Mouse (Mus musculus) inflammation-experienced regulatory T-cells, adult 6 months (primary cell): ENCODE results near the gene Steap3. TPM values are rescaled to one million over a fixed set of nuclear protein-coding genes. Genes with fewer than 3 reads are reported as not detected.

Source experiments
- ATAC-seq: one replicate; pipeline ENCODE4 v1.8.0; 2017
- polyA plus RNA-seq, 3 experiments: library from polyadenylated mRNA; unstranded; fragments of 100-300 nt; shearing (Covaris generic); gene quantifications; one replicate each; pipeline ENCODE4 v1.2.1; 2017

Steap3 gene
- polyA plus RNA-seq, 3 experiments from 2014 or later: 1.5 TPM; not detected in 2

DNA sequence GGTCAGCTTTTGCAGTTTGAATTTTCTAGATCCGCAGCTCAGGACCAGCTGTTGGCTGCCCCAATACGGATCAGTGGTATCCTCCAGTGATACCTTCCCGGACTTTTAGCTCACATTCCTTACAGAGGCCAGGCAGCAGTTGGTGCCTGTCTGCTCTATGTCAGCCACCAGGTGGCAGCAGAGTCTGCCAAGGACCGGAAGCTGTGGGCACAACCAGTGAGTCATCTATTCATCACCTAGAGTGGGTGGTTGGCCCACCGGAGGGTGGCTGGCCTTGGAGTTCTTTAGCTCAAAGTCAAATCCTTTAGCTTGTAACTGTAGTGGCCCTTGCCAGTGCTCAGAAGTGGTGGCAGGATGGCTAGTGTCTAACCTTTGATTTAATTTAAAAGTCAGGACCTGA is 75.3 kb downstream of the Steap3 start:
- peak; percentile 95 for ATAC-seq

DNA sequence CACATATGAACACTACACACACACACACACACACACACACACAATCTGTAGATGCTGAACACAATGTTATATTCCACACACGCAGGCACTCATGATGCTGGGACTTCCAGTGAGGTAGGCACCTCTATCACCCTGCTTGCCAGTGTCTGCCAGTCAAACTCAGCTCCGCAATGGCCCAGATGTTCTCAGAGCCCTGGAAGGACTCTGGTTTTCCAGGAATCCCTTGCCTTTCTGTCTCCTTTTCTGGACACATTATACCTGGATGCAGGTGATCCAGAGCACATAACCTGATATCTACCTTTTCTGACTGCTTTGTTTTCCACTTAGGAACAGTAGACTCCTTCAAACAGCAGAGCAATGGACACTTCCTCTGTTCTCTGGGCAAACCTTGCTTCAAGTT is 75.8 kb downstream of the Steap3 start:
- ATAC-seq: no peak

DNA sequence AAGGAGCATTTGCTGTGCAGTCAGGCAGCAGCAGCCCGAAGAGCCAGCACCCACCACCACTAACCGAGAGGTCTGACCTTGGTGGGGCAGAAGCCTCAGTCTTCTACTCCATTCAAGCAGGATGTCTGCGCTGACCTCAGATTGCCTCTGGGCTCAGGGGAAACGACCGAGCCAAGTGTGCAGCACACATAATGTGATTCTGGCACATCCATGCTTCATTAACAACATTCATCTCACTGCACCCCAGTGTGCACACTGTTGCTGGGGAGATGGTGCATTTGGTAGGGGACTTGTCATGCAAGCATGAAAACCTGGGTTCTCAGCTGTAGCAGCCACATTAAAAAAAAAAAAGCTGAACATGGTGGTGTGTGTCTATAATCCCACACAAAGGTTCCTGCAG is 76.6 kb downstream of the Steap3 start:
- no peak for ATAC-seq

DNA sequence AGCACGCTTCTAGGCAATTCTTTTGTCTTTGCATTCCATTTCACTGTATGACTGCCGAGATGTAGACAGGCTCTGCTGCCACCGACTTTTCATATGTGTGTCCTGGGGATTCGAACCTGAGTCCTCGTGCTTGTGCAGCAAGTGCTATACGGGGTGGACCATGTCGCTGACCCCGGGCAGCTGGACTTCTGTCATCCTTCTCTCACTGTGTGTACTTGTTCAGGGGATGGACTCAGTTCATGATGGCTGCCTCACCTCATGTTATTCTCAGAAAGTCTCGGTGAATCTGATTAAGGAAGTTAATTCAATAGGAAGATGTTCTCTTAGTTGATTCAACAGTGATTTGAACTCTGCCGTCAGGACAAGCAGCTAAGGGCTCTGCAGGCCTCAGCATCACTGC is 78.9 kb downstream of the Steap3 start:
- ATAC-seq: no peak

DNA sequence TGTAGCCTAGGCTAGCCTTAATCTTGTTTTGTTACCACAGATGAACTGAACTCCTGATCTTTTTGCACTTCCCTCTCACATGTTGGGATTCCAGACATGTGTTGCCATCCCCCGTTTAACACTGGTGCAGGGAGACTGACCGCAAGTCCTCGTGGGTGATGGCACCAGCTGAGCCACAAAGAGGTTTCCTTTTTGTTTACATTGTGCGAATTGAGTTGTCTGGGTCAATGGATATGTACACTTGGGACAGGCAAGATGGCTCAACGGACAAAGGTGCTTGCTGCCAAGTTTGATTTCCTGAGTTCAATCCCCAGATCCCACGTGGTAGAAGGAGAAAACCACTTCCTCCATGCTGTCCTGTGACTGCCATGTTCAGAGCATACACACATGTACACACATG is 80.2 kb downstream of the Steap3 start:
- ATAC-seq: no peak

DNA sequence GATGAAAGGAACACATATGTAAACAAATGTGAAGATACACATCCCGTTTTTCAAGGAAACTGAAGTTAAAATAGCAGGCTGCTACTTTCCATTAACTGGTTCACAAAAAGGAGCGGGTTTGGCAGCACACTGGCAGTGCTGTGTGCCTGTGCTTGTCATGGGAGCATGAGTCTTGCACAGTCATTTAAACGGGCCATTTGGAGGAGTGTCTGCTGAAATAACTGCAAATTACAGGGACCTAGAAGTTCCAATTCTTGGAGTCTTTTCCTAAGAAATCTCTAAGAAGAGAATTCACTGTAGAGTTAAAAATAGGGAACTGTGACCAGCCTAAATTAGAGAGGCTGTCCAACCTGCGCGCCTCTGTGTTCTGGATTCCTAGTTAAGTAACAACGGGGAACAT is 81.6 kb downstream of the Steap3 start:
- no peak for ATAC-seq

DNA sequence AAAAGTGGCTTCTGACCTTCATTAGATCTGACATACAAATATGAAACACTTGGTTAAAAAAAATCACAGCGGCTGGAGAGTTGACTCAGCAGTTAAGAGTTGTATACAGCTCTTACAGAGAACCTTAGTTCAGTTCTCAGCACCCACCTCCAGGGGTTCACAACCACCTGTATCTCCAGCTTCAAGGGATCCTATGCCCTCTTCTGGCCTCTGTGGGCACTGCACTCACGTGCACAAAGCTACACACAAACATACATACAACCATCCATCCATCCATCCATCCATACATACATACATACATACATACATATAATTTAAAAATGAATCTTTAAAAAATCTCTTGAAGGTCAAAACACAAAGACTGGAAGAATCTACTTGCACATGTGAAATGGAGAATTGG is 82.2 kb downstream of the Steap3 start:
- no peak for ATAC-seq

DNA sequence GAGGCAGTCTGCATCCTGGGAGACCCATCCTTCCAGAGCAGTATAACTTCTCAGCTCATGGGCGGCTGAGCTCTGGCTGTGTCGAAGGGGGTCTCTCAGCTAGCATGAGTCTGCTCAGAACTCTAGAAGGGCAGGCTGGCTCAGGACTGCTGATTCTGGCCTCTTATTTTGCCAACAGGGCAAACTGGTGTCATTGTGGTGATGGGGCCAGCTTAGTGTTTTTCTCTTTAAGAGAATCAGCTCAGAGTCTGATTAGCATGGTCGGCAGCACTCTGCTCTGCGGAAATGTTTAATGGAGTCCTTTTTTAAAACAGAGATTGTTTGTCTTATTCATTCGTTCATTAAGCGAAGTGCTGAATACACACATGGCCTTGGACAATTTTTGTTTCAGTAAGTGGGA is 83.3 kb downstream of the Steap3 start:
- ATAC-seq: no peak

DNA sequence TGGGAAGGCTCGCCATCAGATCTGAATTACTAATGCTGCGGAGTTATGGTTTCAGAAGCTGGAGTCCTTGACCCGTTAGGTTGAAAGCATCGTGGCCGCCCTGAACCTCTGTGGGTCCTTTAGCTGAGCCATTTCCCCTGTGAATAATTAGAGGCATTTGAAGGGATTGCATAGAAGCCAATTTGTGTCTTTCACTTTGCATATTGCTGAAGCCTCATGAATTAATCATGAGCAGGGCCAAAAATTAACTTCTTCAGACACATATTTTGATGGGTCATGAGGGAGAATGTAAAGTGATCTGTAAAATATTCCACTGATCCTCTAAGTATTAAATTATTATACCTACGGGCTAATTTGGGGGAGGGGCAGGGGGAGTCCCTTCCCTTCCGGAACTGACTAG is 85.4 kb downstream of the Steap3 start:
- ATAC-seq: no peak

DNA sequence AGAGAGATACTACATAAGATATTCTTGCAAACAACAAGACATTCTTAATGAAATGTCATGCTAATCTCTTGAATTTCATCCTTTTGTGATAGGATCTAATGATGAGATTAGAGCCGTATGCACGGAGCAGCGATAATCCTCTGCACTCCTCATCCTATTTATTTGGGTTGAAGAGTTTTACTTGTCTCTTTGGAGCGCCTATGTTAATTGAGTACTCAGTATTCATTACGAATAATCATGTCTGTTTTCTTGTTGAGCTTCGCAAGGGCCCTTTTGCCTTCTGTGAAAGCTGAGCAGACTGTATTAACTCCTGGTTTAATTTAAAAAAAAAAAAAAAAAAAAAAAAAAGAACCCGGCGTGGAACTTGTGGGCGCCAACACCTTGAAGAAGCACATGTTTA is 85.8 kb downstream of the Steap3 start:
- no peak for ATAC-seq

DNA sequence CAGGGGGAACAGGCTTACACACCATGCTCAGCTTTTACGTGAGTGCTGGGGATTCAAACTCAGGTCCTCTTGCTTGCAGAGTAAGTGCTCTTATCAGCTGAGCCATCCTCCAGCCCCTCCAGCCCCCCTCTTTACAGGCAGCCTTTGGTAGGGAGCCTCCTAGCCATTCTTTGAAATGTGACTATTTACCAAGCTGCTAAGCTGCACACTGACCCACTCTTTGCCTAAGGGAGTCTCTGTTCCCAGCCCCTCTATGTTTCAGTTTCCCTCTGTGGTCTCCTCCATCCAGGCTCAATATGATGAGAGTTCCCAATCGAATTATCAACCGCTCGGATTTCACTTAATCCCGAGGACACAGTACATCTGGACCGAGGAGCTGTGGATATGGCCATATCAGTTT is 86.3 kb downstream of the Steap3 start:
- no peak for ATAC-seq

DNA sequence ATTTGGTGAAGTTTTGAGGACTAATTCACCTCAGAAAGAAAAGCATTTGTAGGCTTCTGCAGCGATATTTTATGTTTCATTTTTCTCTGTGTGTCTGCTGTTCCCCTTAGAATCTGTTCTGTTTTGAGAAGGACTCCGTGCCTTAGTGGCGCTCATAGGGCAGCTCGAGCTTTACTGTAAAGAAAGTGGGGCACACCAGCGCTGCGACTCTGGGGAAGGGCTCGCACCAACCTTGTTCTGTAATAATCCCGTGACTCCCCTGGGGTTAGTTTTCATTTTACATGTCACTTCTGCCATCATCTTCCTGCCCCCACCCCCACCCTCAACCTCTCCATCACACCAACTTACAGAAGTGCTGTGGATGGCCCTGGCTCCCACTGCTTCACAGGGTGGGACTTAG is 95.4 kb downstream of the Steap3 start:
- ATAC-seq: no peak

DNA sequence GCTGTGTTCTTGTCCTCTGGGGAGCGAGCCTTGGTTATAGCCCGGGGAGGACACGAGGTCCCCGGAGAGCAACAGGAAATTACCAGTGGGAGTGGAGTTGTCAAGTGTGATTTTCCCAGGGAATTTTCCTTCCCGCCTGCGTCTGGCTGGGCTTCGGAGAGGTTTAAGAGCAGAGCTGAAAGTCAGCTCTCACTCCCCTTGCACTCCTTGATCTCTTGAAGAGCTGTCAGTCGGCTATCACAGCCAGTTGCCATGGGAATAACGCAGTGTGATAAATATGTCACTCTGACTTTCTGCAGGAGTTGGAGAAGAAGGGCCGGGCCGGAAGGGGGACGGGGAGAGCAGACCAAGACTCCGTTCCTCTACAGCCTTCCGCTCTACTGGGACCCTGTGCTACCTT is 96.2 kb downstream of the Steap3 start:
- no peak for ATAC-seq

DNA sequence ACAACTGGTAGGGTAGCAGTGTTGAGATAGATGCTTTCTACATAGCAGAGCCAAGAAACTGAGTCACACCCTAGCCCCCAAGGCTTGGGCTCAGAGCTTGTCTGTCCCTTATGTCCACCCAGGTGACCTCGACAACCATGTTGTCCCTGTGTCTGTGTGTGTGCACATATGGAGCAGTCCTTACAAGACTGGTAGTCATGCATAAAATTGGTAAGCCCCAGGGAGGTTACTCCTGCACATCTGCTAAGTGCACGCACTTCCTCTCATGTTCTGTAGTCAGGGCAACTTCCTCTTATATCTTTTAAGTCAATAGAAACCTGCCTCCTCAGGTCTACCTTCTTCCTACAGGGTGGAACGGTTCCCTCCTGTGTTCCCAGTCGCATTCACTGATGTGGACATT is 97.5 kb downstream of the Steap3 start:
- ATAC-seq: no peak

DNA sequence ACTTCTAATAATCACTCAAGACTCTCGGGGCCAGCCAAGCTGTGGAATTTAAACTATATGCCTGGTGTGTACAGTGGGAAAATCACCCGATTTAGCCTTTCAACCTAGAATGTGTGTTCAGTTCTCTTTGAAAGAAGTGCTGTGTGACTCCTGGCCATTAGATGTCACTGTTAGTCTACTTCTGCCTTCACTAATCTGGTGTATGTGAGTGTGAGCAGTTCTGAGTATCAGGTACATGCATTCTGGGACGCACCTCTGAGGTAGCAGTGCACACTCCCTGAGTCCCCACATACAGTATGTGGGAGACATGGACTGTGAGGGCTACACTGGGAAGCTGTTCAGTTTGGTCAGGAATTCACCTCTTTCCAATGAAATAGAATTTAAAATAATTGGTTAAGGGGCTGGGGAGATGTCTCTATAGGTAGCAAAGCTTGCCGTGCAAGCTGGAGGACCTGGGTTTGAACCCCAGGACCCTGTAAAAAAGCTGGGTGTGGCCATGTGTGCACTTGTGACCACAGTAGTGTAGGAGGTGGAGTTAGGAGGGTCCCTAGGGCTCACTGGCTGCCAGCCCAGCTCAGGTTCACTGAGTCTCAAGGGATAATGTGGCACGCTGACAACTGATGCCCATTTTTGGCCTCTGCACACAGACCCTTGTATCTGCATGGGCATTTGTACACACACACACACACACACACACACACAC is 100.5 kb downstream of the Steap3 start:
- ATAC-seq: no peak

DNA sequence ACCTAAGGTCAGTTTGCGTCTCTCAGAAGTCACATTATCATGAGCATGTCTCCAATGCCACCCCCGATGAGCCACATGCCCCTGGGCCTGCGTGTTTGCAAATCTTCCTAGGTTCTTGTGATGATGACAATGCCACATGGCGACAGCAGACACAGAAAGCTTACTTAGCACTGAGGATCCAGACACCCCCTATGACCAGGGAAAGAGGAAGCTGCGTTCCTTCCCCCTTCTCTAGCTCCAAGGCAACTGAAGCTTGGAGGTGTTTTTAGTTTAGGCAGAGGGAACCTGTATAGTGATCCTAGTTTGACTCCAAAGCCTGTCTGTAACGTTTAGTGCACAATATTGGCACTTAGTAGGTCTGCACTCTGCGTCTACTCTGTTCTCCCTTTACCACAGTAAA is 102.2 kb downstream of the Steap3 start:
- ATAC-seq: no peak

DNA sequence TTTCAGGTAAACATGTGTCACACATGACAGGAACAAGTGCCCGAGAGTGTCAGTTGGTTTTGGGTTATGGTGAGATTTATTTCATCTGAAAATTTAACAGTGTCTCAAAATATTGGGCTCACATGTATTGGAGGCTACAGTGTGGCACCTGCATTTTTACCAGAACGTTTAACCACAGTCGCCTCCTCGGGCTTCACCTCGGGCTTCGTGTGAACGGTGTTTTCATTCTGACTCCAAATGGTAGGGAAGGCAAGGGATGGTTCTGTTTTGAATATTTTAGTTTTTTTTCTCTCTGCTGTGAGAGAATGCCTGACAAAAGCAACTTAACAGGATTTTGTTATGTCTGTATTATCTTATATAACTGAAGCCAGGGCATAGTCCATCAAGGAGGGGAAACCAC is 103.8 kb downstream of the Steap3 start:
- no peak for ATAC-seq

DNA sequence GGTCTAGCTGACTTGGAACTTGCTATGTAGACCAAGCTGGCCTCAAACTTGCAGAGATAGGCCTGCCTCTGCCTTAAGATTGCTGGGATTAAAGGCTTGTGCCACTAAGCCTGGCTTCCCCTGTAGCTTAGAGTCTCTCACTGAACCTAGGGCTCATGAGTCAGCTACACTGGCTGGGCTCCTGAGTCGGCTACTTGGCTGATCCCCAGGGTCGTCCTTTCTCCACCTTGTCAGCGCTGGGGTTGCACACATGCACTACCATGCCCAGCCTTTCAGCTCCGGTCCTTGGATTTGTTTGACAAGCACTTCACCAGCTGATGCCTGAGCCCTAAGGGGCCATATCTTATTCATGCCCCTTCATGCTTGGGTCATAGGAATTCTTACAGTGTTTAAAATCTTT is 104.5 kb downstream of the Steap3 start:
- ATAC-seq: no peak

DNA sequence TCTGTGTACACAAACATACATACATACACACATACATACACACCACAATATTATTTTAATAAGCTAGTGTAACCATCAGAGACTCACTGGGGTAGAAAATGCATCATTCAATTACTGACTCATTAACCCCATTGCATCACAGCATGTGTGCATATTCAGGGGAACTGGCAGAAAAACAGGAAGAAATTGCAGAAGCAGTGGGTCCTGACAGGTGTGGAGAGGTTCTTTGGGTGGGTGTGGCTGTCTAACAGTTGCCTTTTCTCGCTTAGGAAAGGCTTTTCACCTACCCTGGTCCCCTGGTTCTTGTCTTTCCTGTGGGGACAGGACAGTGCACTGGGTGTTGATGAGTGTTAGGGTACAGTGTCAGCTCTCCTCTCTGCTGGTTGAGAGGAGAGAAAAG is 109.9 kb downstream of the Steap3 start:
- ATAC-seq: no peak

DNA sequence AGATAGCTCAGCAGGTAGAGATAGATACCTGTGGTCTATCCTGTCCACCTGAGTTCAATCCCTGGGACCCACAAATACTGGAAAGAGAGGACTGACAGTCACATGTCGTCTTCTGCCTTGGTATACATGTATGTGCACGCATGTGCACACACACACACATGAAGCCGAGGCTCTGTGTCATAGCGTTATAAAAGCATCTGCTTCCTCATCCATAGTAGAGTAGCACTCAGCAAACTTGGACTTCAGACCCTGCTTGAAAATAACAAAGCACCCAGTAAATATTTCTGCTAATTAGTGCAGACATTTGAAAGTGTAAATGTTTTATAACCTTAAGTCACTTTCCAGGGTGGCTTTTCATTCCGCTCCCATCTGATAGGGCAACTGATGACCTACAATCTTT is 111.0 kb downstream of the Steap3 start:
- ATAC-seq: no peak

DNA sequence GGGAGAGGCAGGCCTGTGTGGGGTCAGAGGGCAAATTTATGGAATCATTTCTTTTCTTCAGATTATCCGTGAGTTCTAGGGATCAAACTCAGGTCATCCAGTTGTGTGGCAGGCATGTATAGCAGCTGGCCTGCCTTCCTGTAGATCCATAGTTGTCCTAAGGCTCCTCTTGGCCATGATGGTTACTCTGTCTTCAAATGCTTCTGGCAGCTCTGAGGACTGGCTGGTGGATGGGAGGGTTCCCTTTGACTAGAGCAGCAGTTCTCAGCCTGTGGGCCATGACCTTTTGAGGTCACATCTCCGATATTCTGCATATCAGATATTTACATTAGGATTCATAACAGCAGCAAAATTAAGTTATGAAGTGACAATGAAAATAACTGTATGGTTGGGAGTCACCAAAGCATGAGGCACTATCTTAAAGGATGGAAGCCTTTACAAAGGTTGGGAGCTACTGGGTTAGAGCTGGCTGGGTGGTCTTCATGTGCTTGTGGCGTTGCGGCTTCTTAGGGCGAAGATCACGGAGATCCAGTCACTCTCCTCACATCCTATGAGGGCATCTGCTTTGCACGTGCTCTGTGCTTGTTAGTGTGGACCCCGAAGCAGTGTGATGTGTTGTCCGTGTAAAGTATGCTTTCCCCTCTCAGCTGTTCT is 113.9 kb downstream of the Steap3 start:
- ATAC-seq: no peak

DNA sequence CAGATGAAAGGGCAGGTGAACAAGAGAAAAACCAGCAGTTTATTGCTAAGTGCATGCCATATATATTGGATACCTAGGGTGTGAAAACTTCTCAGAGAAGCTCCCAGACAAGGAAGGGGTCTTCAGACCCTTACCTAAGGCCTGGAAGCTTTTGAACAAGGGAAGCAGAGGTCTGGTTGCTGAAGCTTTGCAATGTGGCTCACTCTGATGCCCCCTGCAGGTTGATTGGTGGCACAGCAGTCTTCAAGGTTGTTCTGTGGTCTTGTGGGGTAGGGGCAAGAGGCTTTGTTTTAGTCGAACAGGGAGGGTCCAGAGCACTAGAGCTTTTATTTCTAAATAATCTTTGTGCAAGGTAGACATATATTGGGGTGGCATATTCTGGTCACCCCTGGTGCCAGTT is 117.2 kb downstream of the Steap3 start:
- ATAC-seq: peak; percentile 43

DNA sequence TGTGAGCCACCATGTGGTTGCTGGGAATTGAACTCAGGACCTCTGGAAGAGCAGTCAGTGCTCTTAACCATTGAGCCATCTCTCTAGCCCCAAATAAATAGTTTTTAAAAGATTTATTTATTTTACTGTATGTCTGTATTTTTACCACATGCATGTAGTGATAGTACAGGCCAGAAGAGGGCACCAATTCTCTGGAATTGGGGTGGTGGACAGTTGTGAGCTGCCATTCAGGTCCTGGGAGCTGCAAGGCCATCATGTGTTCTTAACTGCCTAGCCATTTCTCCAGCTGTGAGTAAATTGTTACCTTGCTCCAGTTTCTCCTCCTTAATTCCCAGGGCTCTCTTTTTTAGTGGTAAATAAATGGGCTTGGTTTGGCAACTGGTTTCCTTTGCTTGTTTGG is 118.3 kb downstream of the Steap3 start:
- ATAC-seq: no peak

DNA sequence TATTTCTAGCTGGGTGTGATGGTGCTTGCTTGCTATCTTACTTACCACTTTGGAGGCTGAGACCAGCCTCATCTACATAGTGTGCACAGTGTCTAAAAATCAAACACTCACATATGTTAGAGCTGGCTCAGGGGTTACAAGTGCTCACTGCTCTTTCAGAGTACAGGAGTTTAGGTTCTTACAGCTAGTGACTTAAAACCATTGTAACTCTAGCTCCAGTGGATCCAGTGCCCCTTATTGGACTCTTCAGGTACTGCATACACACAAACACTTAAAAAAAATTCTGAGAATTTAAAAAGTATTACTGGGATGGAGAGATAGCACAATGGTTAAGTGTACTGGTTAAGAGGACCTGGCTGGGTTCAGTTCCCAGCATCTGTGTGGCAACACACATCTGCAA is 125.5 kb downstream of the Steap3 start:
- no peak for ATAC-seq
